Mouse (Mus musculus) ZHBTc4 (cell line): ENCODE data around the gene Rem2.
A peak's percentile ranks its signal among the peaks of the same experiment; 100 is the strongest.

Experiments
- DNase-seq: peaks from one replicate; pipeline ENCODE4 v3.0.0-alpha.2; 2011; ENCODE audit warnings: low read depth, low spot score

The Rem2 gene

GRCm38 (mm10) chr14:54492345-54493131 lies 16.6 kb downstream of the Rem2 start:
- peak; percentile 97 for DNase-seq

- no peak for DNase-seq
These were observed 17.3 kb downstream of the Rem2 start for GRCm38 (mm10) chr14:54493236-54493635.

- peak; percentile 93 for DNase-seq
These were observed 18.3 kb downstream of the Rem2 start for GRCm38 (mm10) chr14:54494234-54494633.

GRCm38 (mm10) chr14:54496706-54497105 lies 20.8 kb downstream of the Rem2 start:
- no peak for DNase-seq

GRCm38 (mm10) chr14:54499330-54499729 lies 23.4 kb downstream of the Rem2 start:
- DNase-seq = no peak

- no peak for DNase-seq
These were observed 25.5 kb downstream of the Rem2 start for GRCm38 (mm10) chr14:54501365-54501764.

GRCm38 (mm10) chr14:54503092-54503491 lies 27.2 kb downstream of the Rem2 start:
- DNase-seq = no peak

GRCm38 (mm10) chr14:54509774-54510173 lies 33.9 kb downstream of the Rem2 start:
- no peak for DNase-seq

- DNase-seq = no peak
These were observed 40.9 kb downstream of the Rem2 start for GRCm38 (mm10) chr14:54516710-54517310.

GRCm38 (mm10) chr14:54523600-54523999 lies 47.7 kb downstream of the Rem2 start:
- peak; percentile 46 for DNase-seq

GRCm38 (mm10) chr14:54527227-54528006 lies 51.5 kb downstream of the Rem2 start:
- DNase-seq = no peak

GRCm38 (mm10) chr14:54528007-54528393 lies 52.1 kb downstream of the Rem2 start:
- no peak for DNase-seq

GRCm38 (mm10) chr14:54528446-54529111 lies 52.7 kb downstream of the Rem2 start:
- DNase-seq = peak; percentile 88
